Mouse (Mus musculus): ENCODE data around the gene Sepsecs.

The Sepsecs gene

DNA sequence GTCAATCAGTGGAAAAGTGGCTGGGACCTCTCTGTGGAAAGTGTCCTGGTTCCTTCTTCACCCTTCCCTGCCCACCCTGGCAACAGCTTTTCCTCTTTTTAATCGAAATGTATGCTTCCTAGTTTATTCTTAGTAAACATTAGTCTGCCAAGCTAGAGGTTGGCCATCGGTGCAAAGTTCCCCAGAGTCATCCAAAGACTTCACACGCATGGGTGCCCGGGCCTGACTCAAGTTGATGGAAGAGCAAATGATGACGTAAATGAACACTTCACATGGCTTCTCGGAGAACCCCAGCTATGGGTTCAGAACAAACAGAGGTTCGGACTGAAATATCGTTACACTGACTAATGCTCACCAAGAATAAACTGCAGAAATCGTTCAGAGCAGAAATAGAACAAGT, 78.9 kb downstream of the Sepsecs start:
- DNase-seq: no peak
